Mouse (Mus musculus) CH12.LX (cell line): ENCODE data around the gene Dnal4.

Experiments used
- BHLHE40 ChIP-seq: IDR thresholded peaks from 2 replicates; pipeline ENCODE4 v1.6.1; 2011; ENCODE audit warnings: mild to moderate bottlenecking, low read depth, low read length, improper control_type of control experiment
- CTCF ChIP-seq, 2 experiments: IDR thresholded peaks in 1 of 2; conservative IDR thresholded peaks in 1 of 2; 2 replicates each; pipeline ENCODE4 v1.5.1; 2011 to 2012; ENCODE audit warnings: low read depth in 2 of 2, low read length in 2 of 2, improper control_type of control experiment in 1 of 2, inconsistent platforms in 1 of 2, mild to moderate bottlenecking in 1 of 2, moderate library complexity in 1 of 2
- E2F4 ChIP-seq: IDR thresholded peaks from 2 replicates; pipeline ENCODE4 v1.6.1; 2011; ENCODE audit warnings: low read depth, low read length, improper control_type of control experiment; ENCODE audit not compliant: insufficient replicate concordance
- EP300 ChIP-seq: IDR thresholded peaks from 2 replicates; pipeline ENCODE4 v1.6.1; 2011; ENCODE audit warnings: low read length, improper control_type of control experiment
- MAFK ChIP-seq: IDR thresholded peaks from 2 replicates; pipeline ENCODE4 v1.6.1; 2011; ENCODE audit warnings: low read length, improper control_type of control experiment; ENCODE audit not compliant: insufficient replicate concordance
- MAX ChIP-seq: IDR thresholded peaks from 2 replicates; pipeline ENCODE4 v1.6.1; 2011; ENCODE audit warnings: low read length, improper control_type of control experiment
- MXI1 ChIP-seq: IDR thresholded peaks from 2 replicates; pipeline ENCODE4 v1.6.1; 2011; ENCODE audit warnings: mild to moderate bottlenecking, low read depth, low read length, improper control_type of control experiment
- MYC ChIP-seq: IDR thresholded peaks from 2 replicates; pipeline ENCODE4 v1.6.1; 2011; ENCODE audit warnings: low read depth, mild to moderate bottlenecking, improper control_type of control experiment, low read length
- POLR2A ChIP-seq: IDR thresholded peaks from 2 replicates; pipeline ENCODE4 v1.6.1; 2011; ENCODE audit warnings: low read depth, mild to moderate bottlenecking, improper control_type of control experiment, low read length
- TCF12 ChIP-seq: IDR thresholded peaks from 2 replicates; pipeline ENCODE4 v1.6.1; 2014; ENCODE audit warnings: low read depth, mild to moderate bottlenecking, inconsistent platforms, low read length, improper control_type of control experiment
- ZKSCAN1 ChIP-seq: IDR thresholded peaks from 2 replicates; pipeline ENCODE4 v1.6.1; 2012; ENCODE audit warnings: low read depth, inconsistent platforms, low read length, improper control_type of control experiment, borderline replicate concordance
- ZMIZ1 ChIP-seq: IDR thresholded peaks from 2 replicates; pipeline ENCODE4 v1.6.1; 2012; ENCODE audit warnings: low read depth, mild to moderate bottlenecking, inconsistent platforms, low read length, improper control_type of control experiment

- TF ChIP-seq POLR2A, result no peak
- no peak for TF ChIP-seq CTCF (conservative IDR thresholded peaks at IDR 0.05 in 1 of 2, IDR thresholded peaks at IDR 0.05 in 1 of 2; ENCODE audit: low read depth in 2 of 2, low read length in 2 of 2)
- no peak for TF ChIP-seq E2F4
- no peak for TF ChIP-seq ZMIZ1
- no peak for TF ChIP-seq ZKSCAN1
- TF ChIP-seq MXI1, result no peak
- no peak for TF ChIP-seq MAX
- TF ChIP-seq TCF12, result no peak
- no peak for TF ChIP-seq BHLHE40
- no peak for TF ChIP-seq EP300
- no peak for TF ChIP-seq MAFK
- TF ChIP-seq MYC, result no peak
Measured at GRCm38 (mm10) chr15:79802304-79802703, 24.7 kb upstream of the Dnal4 start.
